Mouse (Mus musculus) forelimb bud, embryonic 11.5 days (tissue): ENCODE measurements around the gene Oxct1.
A peak's percentile ranks its signal among the peaks of the same experiment; 100 is the strongest.

ENCODE experiments used
- DNase-seq: peaks from one replicate; pipeline ENCODE4 v3.0.0-alpha.2; 2012; ENCODE audit warnings: low read depth, low spot score

The Oxct1 gene

DNA sequence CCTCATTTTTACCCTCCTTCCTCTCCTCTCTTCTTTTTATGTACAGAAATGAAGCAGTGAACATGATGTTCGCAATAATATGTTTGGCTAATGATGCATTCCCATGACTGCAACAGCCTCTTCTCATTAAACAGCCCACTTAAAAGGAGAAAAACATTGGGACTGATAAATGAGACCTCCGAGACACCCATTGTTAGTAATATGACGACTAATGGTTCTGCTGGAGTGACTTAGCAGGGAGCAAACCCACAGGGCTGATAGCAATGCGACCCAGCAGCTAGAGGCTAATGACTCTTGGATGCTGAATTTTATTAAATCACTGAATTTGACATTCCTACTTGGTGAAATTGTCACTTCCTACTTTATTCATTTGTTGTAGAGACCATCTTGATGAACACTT is 79.3 kb downstream of the Oxct1 start:
- no peak for DNase-seq

GRCm38 (mm10) chr15:4119962-4120361 is 93.8 kb downstream of the Oxct1 start:
- no peak for DNase-seq

- DNase-seq = no peak
Measured at GRCm38 (mm10) chr15:4124648-4125047, 98.5 kb downstream of the Oxct1 start.

DNA sequence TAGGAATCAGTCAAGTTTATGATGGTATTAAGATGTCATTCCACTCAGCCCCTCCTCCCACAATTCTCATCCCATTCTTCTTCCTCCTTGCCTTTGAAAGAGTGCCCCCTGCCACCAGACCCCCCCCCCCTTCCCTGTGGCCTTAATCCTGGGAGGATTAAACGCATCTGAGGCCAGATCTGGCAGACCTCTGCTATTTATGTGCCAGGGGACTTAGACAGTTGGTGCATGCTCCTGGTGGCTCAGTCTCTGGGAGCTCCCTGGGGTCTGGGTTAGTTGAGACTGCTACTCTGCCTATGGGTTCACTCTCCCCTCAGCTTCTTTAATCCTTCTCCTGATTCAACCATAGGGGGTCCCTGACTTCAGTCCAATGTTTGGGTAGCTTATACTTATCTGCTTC is 112.3 kb downstream of the Oxct1 start:
- no peak for DNase-seq

- no peak for DNase-seq
Measured at GRCm38 (mm10) chr15:4139516-4139915, 113.3 kb downstream of the Oxct1 start.

DNA sequence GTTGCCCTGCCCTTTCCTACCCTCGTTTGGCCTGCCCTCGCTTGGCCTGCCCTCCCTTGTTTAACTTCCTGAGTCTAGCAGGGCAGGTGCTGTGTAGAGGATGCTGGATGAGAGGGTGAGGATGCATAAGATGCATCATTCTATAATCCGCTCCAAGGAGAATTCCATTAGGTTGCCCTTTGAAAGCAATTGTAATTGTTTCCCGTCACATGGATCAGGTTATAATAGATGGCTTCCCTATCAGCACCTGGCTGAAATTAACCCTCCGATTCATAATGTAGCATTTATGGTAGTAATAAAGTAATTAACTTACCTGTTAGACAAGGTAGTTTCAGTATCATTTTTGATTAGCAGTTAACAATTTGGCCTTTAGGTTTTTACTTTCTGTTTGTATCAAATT is 119.2 kb downstream of the Oxct1 start:
- DNase-seq = no peak

DNA sequence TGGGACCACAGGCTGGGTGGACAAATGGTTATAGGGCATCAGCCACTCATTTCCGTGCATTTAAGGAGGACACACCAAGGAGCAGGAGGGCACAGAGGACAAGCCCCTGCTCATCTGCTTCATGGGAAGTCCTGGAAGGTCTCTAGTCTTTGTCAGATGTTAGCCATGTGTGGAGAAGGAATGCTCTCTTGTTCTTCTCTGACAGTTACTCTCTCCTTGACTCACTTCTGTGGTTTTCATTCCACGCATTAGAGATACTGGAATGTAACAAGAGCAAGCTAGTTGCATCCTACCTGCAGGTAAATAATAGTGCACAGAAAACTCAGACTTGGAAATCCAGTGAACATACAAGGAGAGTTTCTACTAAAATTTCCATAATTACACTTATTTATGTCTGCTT is 121.5 kb downstream of the Oxct1 start:
- DNase-seq = no peak

GRCm38 (mm10) chr15:4148649-4149389 is 122.6 kb downstream of the Oxct1 start:
- no peak for DNase-seq

- DNase-seq = no peak
Measured at GRCm38 (mm10) chr15:4154646-4155045, 128.5 kb downstream of the Oxct1 start.

DNA sequence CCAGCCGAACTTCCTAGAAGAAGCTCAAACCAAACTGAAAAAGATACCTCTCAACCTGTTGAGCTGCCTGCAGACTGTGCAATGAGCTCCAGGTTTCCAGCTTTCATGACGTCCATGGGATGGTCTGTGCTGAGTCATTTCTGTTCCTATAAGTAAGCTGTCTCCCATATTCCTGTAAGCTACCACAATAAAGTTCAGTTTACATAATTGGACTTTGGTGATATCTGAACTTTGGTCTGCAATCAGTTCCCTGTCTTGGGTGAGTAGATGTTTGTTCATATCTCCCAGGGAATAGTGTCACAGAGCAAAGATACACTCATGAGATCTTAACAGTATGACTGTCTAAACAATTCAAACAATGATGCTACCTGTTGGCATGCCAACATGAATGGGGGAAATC is 141.8 kb downstream of the Oxct1 start:
- DNase-seq = no peak

DNA sequence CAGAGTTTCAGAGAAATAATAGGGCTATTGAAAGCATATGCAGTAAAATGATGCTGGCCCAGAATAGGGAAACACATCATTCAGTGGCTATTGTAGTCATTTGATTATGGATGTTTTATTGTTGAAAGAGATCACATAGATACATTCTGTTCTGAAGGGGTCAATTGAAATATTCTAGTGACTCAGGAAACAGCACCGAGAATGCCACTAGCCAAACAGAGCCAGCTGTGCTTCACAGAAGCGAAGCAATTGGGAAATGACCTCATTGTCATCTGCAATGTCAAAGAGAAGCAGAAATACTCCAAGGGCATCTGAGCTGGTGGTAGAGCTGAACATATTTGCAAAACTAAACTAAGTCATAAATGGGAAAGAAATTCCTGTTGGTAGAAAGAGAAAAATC is 145.4 kb downstream of the Oxct1 start:
- no peak for DNase-seq

DNA sequence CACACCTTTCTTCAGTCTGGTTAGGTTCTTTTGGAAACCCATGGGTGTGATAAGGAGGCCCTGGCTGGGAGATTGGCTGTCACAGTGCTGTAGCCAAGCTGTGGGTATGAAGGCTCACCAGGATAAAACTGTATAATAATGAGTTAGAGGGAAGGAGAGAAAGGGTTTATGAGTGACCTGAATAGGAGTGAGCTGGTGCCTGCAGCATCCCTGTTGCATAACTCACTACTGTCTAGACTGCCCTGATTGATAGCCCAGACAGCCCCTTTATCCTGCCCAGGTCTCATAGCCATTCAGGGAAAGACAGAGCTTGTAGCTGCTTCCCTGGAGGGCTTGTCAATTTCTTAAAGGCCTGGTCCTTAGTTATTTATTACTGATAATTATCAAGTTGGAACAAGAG is 171.7 kb downstream of the Oxct1 start:
- peak; percentile 13 for DNase-seq
